Mouse (Mus musculus) lung, postnatal 0 days (tissue): ENCODE measurements at regions not wholly inside any gene's neighbourhood (a gene's known extent, or its start where the extent isn't known, plus 50 kb on each side); places are given as distances from the start of the nearest gene placed in this dataset.

ENCODE experiments used
- CTCF ChIP-seq: IDR thresholded peaks from 2 replicates; pipeline ENCODE4 v1.5.1; 2016; ENCODE audit warnings: antibody characterized with exemption, mild to moderate bottlenecking
- EP300 ChIP-seq: IDR thresholded peaks from 2 replicates; pipeline ENCODE4 v1.6.1; 2016; ENCODE audit warnings: antibody characterized with exemption, mild to moderate bottlenecking, control low read depth

- no peak for TF ChIP-seq EP300
- no peak for TF ChIP-seq CTCF
Observed at GRCm38 (mm10) chr3:150416447-150416846, 1021.2 kb upstream of the Adgrl4 start.
